Mouse (Mus musculus) testis, postnatal 10 days (tissue): ENCODE measurements at regions not wholly inside any gene's neighbourhood (a gene's known extent, or its start where the extent isn't known, plus 50 kb on each side); places are given as distances from the start of the nearest gene placed in this dataset.
A peak's percentile ranks its signal among the peaks of the same experiment; 100 is the strongest.

Experiments used
- DNase-seq: peaks from one replicate; pipeline ENCODE4 v3.0.0; 2021; ENCODE audit warnings: low spot score

- peak; percentile 78 for DNase-seq
Measured at GRCm38 (mm10) chrX:6261469-6261868, 59.1 kb downstream of the Bmp15 start.

- no peak for DNase-seq
Measured at GRCm38 (mm10) chrX:6258523-6258922, 62.0 kb downstream of the Bmp15 start.

GRCm38 (mm10) chrX:6254058-6254457 lies 66.5 kb downstream of the Bmp15 start:
- DNase-seq, result no peak

- DNase-seq, result no peak
Measured at GRCm38 (mm10) chrX:6252873-6253272, 67.6 kb downstream of the Bmp15 start.
